Mouse (Mus musculus) stomach, postnatal 0 days (tissue): ENCODE results near the gene Plekha4. TPM values are rescaled to one million over a fixed set of nuclear protein-coding genes. Genes with fewer than 3 reads are reported as not detected.
A peak's percentile ranks its signal among the peaks of the same experiment; 100 is the strongest.

Experiments
- ATAC-seq: fragments of 200-750 bp; cut with Nextera tagmentation; 2 replicates; pipeline ENCODE4 v1.8.0; 2017; ENCODE audit not compliant: low FRiP score, low TSS enrichment
- DNase-seq: peaks from one replicate; pipeline ENCODE4 v3.0.0-alpha.2; 2016; ENCODE audit warnings: low spot score
- H3K27ac ChIP-seq: fragments of 300-500 bp; sonication (generic); replicated peaks from 2 replicates; pipeline ENCODE4 v1.5.1; 2014; ENCODE audit warnings: mild to moderate bottlenecking, control low read depth
- H3K27me3 ChIP-seq: fragments of 300-500 bp; sonication (generic); 2 replicates; pipeline ENCODE4 v1.6.1; 2014; ENCODE audit warnings: low read length; ENCODE audit not compliant: control insufficient read depth, insufficient read depth
- H3K36me3 ChIP-seq: fragments of 300-500 bp; sonication (generic); 2 replicates; pipeline ENCODE4 v1.6.1; 2014; ENCODE audit warnings: low read length, mixed read lengths; ENCODE audit not compliant: control insufficient read depth, insufficient read depth
- H3K4me1 ChIP-seq: fragments of 300-500 bp; sonication (generic); replicated peaks from 2 replicates; pipeline ENCODE4 v1.6.1; 2014; ENCODE audit warnings: antibody characterized with exemption; ENCODE audit not compliant: control insufficient read depth, insufficient read depth
- H3K4me2 ChIP-seq: fragments of 300-500 bp; sonication (generic); replicated peaks from 2 replicates; pipeline ENCODE4 v1.6.1; 2014; ENCODE audit warnings: low read depth, mild to moderate bottlenecking, control low read depth, moderate library complexity
- H3K4me3 ChIP-seq: fragments of 300-500 bp; sonication (generic); 2 replicates; pipeline ENCODE4 v1.5.1; 2014; ENCODE audit warnings: low read depth, low read length, control low read depth
- H3K9ac ChIP-seq: fragments of 300-500 bp; sonication (generic); 2 replicates; pipeline ENCODE4 v1.6.1; 2014; ENCODE audit warnings: mild to moderate bottlenecking, low read length, control low read depth, mixed read lengths
- H3K9me3 ChIP-seq: fragments of 300-500 bp; sonication (generic); 2 replicates; pipeline ENCODE4 v1.6.1; 2016; ENCODE audit warnings: low read length; ENCODE audit not compliant: control insufficient read depth
- CTCF ChIP-seq: IDR thresholded peaks from 2 replicates; pipeline ENCODE4 v1.5.1; 2016; ENCODE audit warnings: antibody characterized with exemption, low read depth, mild to moderate bottlenecking, moderate library complexity
- EP300 ChIP-seq: optimal IDR thresholded peaks from 2 replicates; pipeline ENCODE3; 2016; ENCODE audit warnings: antibody characterized with exemption
- WGBS: fragments of 180-500 bp; shearing (Covaris S2); extraction: QIAGEN DNeasy Blood & Tissue Kit; methylation state at CpG from one replicate; pipeline ENCODE4 v1.1.7; 2014; 5-methylcytosine and 5-hydroxymethylcytosine counted together
- polyA plus RNA-seq: library from polyadenylated mRNA; unstranded; fragments of >200 nt; fragmentation: Nextera tagmentation; extraction: Ambion mirVana; gene quantifications from 2 replicates; pipeline ENCODE4 v1.2.1, GENCODE M21; 2015

The Plekha4 gene
- polyA plus RNA-seq, 1 experiment from 2014 or later = 7.9 TPM

- 45% methylated on average over 1 of the region's 1 CpGs for WGBS
- no peak for DNase-seq
Observed at GRCm38 (mm10) chr7:45571966-45572365, 45.8 kb downstream of the Plekha4 start.

GRCm38 (mm10) chr7:45573954-45574353, 47.8 kb downstream of the Plekha4 start:
- no peak overlapping the region for H3K4me3 ChIP-seq

More at GRCm38 (mm10) chr7:45571966-45572365, 45.8 kb downstream of the Plekha4 start:
- H3K4me2 ChIP-seq = no peak overlapping the region
- H3K9me3 ChIP-seq = no peaks in the 10 kb centered on the region
- H3K4me3 ChIP-seq = no peak overlapping the region
- H3K36me3 ChIP-seq = peaks cover 8% of the 10 kb centered on the region
- H3K27ac ChIP-seq = no peak overlapping the region
- peaks cover 8% of the 10 kb centered on the region for H3K4me1 ChIP-seq
- no peak overlapping the region for H3K9ac ChIP-seq
- no peaks in the 10 kb centered on the region for H3K27me3 ChIP-seq
- TF ChIP-seq EP300 = no peak
- no peak for TF ChIP-seq CTCF
- ATAC-seq = no peak

DNA sequence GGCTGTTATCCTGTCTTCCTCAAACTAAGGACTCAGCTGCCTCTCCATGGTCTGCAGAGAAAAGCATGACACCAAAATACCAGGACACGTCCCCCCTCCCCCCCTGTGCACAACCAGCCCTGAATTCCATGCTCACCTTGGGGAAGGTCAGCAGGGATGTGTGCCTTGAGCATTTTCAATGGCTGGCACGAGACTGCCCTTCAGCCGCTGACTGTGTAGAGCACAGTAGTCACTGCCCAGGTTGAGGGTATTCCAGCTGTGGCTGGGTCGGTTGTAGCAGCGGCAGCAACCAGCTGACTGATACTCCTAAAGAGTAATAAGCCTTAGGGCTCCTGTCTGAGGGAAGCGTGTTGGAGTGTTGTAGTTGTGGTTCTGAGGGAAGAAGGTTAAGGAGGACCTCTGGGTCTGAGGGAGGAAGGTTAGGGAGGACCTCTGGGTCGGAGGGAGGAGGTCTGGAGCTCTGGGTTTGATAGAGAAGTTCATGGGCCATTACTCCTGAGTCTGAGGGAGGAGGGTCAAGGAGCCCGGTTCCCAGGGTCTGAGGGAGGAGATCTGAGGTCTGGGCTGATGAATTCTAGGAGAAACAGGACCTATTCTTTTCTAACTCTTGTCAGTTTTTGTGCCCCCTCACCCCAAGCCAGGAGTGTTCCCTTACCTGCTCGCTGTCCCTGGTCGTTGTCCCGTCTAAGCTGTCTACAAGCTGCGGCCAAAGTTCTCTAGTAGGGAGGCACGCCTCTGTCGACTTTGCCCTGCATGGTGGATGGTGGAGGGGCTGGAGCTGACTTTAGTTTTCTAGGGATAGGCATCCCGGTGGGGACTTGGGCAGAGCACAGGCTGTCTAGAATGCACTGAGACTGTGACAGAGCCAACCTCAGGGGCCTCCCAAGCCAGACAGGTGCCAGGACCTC, 48.6 kb downstream of the Plekha4 start:
- H3K9ac ChIP-seq = peak overlapping the region; percentile 23; the same call in 1 of the 2 replicates
- no peaks in the 10 kb centered on the region for H3K27me3 ChIP-seq
- TF ChIP-seq EP300 = no peak
- TF ChIP-seq CTCF = no peak
- H3K4me1 ChIP-seq = peaks cover 8% of the 10 kb centered on the region
- no peak overlapping the region for H3K4me3 ChIP-seq
- no peak for ATAC-seq
- DNase-seq = peak; percentile 59
- peak overlapping the region; percentile 25; the same call in 1 of the 2 replicates for H3K4me2 ChIP-seq
- H3K9me3 ChIP-seq = no peaks in the 10 kb centered on the region
- WGBS = 74% methylated on average over 15 of the region's 15 CpGs
- H3K36me3 ChIP-seq = peaks cover 8% of the 10 kb centered on the region
- H3K27ac ChIP-seq = no peak overlapping the region

More at GRCm38 (mm10) chr7:45573954-45574353, 47.8 kb downstream of the Plekha4 start:
- Histone ChIP-seq H3K9ac (no peak overlapping the region), H3K36me3 (peaks cover 8% of the 10 kb centered on the region), H3K9me3 (no peaks in the 10 kb centered on the region), H3K27me3 (no peaks in the 10 kb centered on the region), H3K4me2 (0 out of 2 replicates have a peak overlapping the region, but pooled peaks have one; percentile 25), H3K27ac (no peak overlapping the region; the same call in 1 of the 2 replicates), H3K4me1 (peaks cover 8% of the 10 kb centered on the region)
- WGBS = 51% methylated on average over 8 of the region's 8 CpGs
- DNase-seq = no peak
- TF ChIP-seq EP300 (no peak), CTCF (no peak)
- ATAC-seq = no peak

GRCm38 (mm10) chr7:45585923-45586322, 59.8 kb downstream of the Plekha4 start:
- H3K9ac ChIP-seq = no peak overlapping the region
- H3K9me3 ChIP-seq = no peaks in the 10 kb centered on the region
- H3K27me3 ChIP-seq = no peaks in the 10 kb centered on the region
- ATAC-seq (no peak), DNase-seq (no peak)
- no peak overlapping the region for H3K4me2 ChIP-seq
- H3K4me3 ChIP-seq = no peak overlapping the region
- TF ChIP-seq CTCF = no peak
- TF ChIP-seq EP300 = no peak
- H3K4me1 ChIP-seq = no peaks in the 10 kb centered on the region
- WGBS = 92% methylated on average over 6 of the region's 6 CpGs
- peaks cover 10% of the 10 kb centered on the region; the same call in 1 of the 2 replicates for H3K36me3 ChIP-seq
- H3K27ac ChIP-seq = no peak overlapping the region

- peaks cover 10% of the 10 kb centered on the region; the same call in 1 of the 2 replicates for H3K36me3 ChIP-seq
- WGBS = 92% methylated on average over 23 of the region's 23 CpGs
Observed at GRCm38 (mm10) chr7:45587631-45588592, 61.8 kb downstream of the Plekha4 start.

More at GRCm38 (mm10) chr7:45587631-45588592, 61.8 kb downstream of the Plekha4 start:
- Histone ChIP-seq H3K4me3 (no peak overlapping the region), H3K4me2 (no peak overlapping the region), H3K27me3 (no peaks in the 10 kb centered on the region), H3K4me1 (no peaks in the 10 kb centered on the region), H3K9me3 (no peaks in the 10 kb centered on the region), H3K9ac (no peak overlapping the region), H3K27ac (no peak overlapping the region)
- DNase-seq (no peak), ATAC-seq (no peak)
- TF ChIP-seq EP300 (no peak), CTCF (no peak)
